Mouse (Mus musculus) hindlimb bud, embryonic 11.5 days (tissue): ENCODE results near the gene Btbd35f30.
"Not testable (repeated sequence)": the region's sequence is repeated elsewhere in the genome, so short reads cannot be mapped to it uniquely, and the experiment has no call there.

Source experiments
- DNase-seq: peaks from one replicate; pipeline ENCODE4 v3.0.0-alpha.2; 2012; ENCODE audit warnings: low read depth, low spot score; ENCODE audit errors: extremely low spot score

The Btbd35f30 gene

GRCm38 (mm10) chrX:32894325-32894724 lies at the start of gene Btbd35f30:
Gene Btbd35f30, plus strand, starts transcription at chrX:32894625.
- not testable (repeated sequence) for DNase-seq

GRCm38 (mm10) chrX:32941468-32941867 lies 47.0 kb downstream of the Btbd35f30 start, which contains the start of gene Gm21789:
Gene Gm21789, plus strand, starts transcription at chrX:32941768.
- DNase-seq = not testable (repeated sequence)
